Mouse (Mus musculus) erythroid progenitor cell, adult 5-6 weeks (primary cell): Measurements from ENCODE around the gene Fam184b. TPM values are rescaled to one million over a fixed set of nuclear protein-coding genes. Genes with fewer than 3 reads are reported as not detected.

ENCODE experiments used
- ATAC-seq: replicated peaks from 2 replicates; pipeline ENCODE4 v1.8.0; 2016; ENCODE audit warnings: moderate number of reproducible peaks, mild to moderate bottlenecking, moderate TSS enrichment, inconsistent platforms; ENCODE audit not compliant: poor library complexity, low FRiP score, severe bottlenecking
- total RNA-seq, 2 experiments: library from RNA; stranded (forward) in 1 of 2; stranded (reverse) in 1 of 2; fragments of 150-400 nt in 1 of 2; fragments of 186-747, 209-891 nt in 1 of 2; gene quantifications; 2 replicates each; pipeline versions ENCODE4 v1.2.3 to v1.2.4; 2015 to 2017; ENCODE audit warnings: low replicate concordance in 2 of 2

Fam184b gene
- total RNA-seq, 2 experiments from 2014 or later, result not detected

DNA sequence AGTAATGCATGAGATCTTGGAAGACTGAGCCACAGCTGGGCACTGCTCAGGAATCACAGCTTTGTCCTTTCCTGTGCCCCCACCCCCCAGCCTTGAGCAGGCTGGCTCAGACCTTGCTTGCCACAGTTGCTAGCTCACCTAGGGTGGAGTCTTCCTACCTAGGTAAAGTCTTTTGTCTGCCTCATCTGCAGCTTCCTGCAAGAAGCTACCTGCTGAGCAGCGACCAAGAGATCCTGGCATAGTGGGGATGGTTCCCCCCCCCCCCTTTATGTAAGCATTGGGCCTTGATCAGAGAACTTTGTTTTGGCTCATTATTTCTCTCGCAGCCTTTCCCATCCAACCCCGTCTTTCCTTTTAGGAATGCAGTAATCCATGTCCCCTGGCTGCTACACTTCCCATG lies 17.9 kb downstream of the Fam184b start:
- no peak for ATAC-seq

DNA sequence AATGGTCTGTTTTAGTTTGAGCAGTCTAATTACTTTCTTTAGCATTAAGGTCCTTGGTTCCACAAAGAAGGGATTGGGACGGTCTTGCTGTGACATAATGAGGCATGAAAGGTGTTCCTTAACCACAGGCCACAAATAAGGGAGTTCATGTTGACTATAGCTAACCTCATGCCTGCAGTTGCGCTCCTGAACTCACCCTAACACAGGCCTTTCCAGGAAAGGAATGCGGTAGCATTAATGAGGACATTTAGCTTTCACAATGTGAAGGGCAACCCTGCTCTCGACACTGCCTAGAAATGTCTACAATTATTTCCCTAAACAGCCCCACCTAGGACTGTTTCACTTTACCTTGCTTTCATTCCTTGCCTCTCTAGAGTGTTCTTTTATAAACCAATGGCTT lies 40.4 kb downstream of the Fam184b start:
- no peak for ATAC-seq

DNA sequence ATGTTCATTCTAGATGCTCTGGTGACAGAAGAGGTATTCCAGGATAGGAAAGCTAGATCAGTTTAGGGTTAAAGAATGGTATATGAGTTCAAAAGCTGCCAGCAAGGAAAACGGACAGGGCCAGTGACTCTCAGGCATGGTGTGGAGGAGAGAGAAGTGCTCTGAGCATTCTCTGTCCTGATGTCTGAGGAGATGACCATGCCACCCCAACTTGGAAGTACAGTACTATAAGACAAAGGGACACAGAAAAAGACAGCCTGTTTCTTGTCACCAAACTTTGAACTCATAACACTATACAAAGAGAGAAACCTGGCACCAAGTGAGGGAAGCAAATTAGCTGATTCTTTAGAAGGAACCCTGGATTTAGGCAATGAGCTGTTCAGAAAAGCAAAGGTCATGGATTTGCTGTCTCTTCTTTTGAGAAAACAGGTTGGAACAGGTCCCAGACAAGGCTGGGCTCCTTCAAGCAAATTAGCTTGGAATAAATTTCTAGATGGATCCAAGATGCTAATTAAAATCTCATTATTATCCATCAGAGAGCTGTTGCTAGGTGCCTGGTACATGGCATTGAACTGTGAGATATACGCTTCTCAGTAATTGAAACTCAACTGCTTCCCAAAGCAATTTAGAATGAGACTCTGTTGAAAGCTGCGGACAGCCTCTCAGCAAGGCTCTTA lies 43.9 kb downstream of the Fam184b start:
- no peak for ATAC-seq

DNA sequence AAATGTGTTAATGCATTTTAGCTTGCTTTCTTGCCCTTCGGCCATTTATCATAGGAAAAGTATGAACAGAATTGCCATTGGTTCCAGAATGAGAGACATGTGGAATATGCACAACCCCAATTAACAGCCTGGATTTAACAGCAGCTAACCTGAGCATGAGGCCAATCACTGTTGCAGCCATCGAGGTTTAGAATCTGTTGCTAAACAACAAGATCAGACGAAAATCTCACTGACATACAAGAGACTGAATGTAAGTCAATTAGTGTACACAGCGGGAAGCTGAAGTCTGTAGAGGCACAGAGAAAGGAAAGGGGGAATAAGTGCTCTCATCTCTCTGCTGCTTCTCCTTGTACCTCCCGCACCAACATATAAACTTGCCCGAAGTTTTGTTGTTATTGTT lies 46.1 kb downstream of the Fam184b start:
- no peak for ATAC-seq

DNA sequence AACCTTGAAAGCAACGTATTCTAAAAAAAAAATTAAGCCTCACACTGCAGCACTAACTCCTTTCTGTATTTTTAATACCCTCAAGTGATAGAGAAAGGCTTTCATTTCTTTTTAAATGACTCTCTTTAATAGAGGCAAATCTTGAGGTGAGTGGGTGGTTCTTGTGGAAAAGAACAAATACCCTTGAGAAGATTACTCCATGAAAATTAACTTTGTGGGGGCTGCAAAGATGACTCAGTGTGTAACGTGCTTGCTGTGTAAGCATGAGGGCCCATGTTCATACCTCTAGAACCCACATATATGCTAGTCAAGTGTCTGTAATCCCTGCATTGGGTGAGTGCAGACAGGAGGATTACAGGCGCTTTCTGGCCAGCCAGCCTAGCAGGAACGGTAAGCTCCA lies 49.3 kb downstream of the Fam184b start:
- ATAC-seq, result no peak

DNA sequence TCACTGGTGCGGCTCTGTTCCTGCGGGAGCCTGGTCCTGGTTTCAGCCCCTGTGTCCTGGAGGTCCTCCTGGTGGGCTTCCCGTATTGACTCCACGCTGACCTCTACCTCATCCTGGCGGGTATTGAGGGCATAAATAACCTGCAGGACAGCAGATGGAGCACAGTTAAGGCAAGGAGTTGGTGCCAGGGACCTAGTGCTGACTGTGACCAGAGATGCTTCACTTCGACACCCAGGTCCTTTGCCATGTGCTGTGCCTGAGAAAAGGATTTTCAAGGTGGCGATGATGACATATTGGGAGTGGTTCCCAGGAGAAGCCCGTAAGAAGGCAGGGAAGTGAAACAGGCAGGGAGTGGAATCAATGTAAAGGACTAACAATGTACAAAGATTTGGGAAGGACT lies 54.8 kb downstream of the Fam184b start:
- no peak for ATAC-seq

DNA sequence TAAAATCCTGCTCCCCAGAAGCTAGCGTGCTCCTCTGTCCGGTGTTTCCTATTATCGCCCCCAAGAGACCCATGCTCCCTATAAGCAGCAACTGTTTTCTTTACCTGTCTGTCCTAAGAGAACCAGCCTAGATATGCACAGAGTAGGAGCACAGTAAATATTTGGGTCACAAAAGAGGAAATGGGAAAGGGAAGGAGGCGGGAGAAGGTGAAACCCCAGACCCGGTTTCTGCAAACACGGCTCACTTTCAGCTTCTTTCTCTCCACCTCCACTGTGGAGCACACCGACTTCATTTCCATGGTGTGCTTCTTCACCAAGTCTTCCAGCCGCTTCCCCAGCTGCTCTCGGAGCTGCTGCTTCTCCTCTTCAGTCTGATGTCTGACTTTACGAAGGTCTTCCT lies 59.1 kb downstream of the Fam184b start:
- ATAC-seq, result no peak

DNA sequence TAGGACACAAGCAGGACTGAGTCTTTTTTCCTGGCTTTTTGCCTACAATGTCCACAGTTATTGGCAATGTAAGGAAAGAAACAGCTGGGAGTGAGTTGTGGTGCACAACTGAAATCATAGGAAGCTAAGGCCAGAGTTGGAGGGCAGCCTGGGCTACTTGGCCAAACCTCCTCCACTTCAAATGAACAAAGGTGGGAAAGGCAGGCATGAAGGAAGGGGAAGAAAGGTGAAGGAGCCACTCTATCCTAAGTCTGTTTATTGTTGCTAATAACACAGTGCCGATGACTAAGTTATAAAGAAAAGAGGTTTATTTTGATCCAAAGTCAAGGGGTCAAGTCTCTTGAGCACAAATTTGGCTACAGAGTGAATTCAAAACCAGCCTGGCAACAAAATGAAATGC lies 62.0 kb downstream of the Fam184b start:
- ATAC-seq, result no peak

DNA sequence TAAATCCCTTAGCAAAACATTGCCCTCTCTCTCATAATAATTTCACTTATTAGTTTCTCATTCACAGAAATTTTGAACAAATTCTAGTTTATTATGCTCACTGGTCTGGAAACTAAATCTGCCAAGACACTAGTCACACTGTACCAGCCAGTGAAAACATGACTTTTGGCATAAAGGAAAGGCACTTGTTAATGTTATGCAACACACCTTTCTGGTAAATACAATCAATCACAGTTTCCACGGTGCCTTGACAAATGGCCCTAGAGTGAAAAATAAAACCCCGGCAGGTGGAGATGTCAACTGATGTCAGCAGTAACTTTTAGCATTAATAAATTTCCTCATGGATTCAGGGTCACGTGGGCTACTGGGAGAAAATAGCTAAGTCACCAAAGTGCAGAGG lies 62.7 kb downstream of the Fam184b start:
- no peak for ATAC-seq

DNA sequence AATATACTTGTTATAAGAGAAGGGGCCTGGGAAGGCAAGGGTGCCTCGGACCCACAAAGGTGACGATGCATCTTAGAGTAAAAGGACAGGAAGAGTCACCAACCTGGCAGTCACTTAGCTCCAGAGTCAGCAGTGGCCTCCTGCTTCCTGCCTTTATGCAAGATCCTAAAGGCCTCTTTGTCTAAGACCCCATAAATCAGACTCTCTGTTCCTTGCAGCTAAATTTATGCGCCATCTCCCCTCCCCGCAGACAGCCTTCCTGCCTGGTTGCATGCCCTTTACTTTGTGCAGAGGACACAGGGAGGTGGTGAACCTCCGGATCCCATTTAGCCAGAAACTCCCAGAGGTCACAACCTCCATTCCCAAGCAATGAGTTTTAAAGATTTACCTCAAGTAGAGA lies 66.6 kb downstream of the Fam184b start:
- ATAC-seq, result no peak

DNA sequence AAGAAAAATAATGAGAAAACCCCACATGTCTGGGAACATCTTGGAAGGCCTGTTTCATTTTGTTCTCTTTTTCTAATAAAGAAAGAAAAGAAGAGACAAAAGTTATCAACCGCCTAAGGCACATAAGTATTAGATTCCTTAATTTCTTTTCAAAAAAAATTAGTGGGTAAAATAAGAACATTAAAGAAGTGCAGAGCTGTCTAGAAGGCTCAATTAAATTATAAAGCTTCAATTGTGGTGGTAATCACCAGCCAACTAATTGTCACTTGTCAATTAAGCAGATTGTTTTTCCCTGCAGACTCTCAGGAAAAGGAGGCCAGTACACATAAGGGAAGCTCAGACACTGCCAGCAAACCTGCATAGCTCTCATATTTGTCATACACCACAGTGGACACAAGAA lies 73.6 kb downstream of the Fam184b start:
- no peak for ATAC-seq

DNA sequence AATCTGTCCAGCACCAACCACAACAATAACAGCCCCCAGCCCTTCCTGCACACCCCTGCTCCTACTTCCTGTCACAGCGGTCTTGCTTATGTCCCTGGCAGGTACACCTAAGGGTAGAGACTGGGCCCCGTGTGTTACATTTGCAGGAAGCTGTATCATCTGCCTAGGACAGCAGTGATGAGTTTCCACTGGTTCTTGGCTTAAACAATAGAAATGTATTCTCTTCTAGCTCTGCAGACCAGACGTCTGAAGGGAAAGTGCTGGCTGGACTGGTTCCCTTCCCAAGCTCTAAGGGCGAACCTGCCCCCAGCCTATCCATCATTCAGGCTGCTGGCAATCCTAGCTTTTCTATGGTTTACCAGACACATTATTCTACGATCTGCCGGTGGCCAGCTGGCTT lies 75.4 kb downstream of the Fam184b start:
- ATAC-seq, result no peak

DNA sequence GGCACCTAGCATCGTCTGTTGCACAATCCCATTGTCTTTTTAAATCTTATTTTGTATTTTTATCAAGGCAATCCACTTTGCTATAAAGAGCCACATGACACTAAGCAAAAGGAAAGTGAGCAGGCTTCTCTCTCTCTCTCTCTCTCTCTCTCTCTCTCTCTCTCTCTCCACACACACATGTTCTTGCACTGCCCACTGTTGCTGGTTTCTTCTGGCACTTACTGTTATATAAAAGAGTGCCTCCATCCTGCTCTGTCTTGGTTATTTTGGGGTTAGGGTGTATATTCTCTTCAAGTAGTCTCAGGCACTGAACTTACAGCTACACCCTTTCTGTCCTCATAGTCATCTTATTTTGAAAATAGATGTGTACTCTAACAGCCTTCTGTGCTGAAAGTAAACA lies 89.8 kb downstream of the Fam184b start:
- ATAC-seq, result no peak

DNA sequence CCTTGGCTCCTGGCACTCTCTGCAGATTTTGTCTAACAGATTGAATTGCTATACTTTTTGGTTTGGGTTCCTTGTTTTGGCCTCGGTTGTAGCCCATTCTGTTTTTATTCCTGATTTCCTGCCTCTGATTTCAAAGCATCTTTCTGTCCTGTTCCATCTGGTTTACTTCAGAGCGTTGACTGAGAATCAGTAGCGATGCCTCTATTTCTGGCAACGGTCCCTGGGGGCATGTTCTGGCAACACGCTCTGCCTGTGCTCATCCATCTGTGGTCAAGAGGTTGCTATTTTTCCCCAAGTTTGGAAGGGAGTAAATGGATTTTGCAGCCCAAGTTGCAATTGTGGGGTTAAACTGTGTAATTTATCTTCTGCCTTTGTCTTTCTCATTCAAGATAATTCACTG lies 96.0 kb downstream of the Fam184b start:
- ATAC-seq, result no peak

DNA sequence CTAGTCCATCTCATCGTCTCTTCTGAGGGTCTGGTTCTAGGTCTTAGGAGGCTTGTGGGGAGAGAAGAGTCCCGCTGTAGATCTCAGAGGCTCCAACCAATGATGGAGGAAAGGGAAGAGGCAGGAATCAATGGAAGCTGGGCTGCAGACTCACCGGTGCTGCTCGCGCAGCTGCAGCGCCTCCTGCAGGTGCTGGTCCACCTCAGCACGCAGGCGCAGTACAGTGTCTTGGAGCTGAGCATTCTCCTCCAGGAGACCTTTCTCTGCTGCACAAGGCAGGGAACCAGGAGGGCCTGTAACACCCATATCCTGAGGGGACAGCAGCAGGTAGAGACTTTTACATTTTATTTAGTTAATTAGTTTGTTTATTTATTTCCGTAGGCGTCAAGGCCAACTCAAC lies 99.9 kb downstream of the Fam184b start:
- no peak for ATAC-seq

DNA sequence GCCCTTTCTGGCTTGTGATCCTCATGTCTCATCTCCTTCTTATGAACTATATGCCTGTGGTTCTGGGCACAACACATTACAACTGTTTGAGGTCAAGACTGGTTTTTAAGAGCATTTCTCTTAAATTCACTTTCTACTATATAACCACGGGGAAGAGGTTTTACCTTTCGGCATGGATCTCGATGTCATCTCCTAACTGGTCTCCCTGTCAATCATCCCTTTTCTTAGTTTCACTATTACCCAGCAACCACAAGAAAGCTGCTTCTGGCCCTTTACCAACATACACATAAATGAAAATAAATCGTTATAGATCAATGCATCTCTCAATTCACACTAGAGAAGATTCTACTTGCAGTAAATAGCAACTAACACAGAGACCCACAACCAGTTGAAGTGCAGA lies 104.2 kb downstream of the Fam184b start:
- no peak for ATAC-seq

DNA sequence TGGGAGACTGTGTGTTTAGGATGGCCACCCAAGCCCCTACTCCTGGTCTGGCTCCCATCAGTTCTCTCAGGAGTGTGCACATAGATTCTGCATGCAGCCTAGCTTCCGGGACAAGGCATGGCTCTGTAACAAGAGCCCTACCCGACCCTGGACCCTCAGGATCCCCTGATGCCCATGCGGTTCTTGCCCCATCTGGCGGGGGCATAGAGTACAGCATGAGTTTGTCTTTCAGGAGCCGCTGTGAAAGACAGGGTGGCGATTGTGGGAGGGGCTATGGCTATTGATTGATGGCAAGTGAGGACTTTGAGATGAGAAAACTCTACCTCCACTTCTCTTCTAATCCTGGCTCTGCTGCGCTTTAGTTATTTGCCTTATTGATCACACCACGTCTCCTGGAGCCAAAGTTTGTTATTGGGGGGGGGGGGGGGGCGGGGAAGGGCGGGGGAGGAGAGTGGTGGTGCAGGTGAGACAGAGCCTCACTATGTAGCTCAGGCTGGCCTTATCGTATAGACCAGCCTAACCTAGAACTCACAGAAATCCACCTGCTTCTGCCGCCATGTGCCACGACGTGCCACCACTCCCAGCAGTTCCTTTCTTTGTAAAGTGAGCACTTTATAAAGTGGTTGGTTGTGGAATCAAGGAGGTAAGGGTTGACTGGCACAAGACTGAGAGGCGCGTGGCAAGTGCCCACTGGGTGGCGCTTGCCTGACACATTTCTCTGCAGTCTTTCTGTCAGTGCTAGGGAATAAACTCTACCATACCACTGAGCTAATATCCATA lies 104.9 kb downstream of the Fam184b start:
- ATAC-seq, result no peak

DNA sequence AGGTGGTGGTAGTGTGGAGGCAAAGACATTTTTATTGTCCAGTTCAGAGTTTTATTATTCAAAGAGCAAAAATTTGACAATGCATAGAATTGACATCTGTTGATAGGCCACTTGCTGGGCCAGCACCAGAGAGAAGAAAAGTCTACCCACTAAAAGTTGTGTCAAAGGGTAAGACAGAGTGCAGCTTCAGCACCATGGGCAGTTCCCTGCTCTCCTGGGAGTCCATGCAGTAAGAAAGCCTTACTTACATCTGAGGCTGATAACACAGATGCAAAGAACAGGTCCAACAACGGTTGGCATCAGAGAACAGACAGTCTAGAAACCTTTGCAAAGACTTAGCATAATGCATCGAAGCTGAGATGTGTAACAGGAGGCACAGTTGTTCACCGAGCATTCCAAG lies 109.7 kb downstream of the Fam184b start:
- ATAC-seq, result no peak

DNA sequence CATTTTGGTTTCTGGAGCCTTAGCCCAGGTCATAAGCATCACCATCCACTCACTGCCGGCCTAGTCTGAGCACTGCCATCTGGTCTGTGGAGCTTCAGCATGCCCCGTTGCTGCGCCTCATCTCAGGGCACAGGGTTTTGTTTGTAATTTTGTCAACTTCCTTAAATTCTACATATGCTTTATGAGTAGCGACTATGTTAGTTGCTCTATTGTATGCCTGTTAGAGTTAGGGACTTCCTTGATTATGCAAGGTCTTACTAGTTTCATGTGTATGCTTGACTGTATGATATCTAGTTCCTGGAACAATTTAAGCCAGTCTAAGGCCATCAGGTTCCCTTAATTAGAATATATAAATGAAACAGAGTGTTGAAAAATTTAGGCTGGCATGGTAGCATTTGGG lies 113.1 kb downstream of the Fam184b start:
- ATAC-seq, result no peak

DNA sequence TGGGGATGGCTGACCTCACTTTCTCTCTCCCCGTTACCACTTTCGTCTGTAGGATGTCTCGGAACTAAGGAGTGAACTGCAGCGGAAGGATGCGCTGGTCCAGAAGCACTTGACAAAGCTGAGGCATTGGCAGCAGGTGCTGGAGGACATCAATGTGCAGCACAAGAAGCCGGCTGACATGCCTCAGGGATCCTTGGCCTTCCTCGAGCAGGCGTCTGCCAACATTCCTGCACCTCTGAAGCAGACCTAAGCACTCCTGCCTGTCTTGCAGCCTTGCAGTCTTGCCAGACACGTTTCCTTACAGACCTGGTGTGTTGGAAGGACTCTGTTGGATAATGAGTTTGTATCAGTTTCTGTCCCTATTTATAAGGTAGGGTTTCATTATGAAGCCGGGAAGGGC lies 114.3 kb downstream of the Fam184b start:
- no peak for ATAC-seq

DNA sequence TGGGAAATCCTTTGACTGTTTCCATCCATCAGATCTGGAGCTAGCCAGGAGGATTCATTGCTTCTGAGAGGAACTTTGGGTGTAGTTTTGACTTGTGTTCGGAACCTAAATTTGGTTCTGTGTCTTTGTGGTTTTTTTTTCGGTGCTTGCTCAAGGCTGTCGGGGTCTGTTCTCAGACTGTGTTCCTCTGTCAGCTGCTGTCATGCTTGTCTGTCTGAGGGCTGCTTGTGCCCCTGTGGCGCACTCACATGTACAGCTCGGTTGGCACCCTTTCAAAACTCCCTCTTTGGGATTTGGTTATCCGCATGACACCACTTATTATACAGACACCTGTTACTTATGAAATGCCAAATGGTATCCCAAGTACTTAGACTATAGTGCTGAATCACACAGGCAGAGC lies 117.8 kb downstream of the Fam184b start:
- no peak for ATAC-seq

DNA sequence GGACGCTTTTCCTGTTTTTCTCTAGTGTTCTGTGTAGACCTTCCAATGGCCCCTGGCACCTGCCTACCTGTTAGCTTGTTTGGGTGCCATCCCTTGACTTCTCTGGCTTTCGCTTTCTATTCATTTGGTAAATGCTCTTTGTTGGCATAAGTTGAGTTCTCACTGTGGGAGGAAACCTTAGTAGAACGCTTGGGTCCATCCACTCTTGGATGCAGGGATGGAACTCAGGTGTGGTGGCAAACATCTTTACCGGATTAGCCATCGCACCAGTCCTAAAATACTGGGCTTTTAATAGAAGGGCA lies 118.7 kb downstream of the Fam184b start:
- ATAC-seq, result no peak
